Mouse (Mus musculus): ENCODE measurements around the gene Npffr2.

DNA sequence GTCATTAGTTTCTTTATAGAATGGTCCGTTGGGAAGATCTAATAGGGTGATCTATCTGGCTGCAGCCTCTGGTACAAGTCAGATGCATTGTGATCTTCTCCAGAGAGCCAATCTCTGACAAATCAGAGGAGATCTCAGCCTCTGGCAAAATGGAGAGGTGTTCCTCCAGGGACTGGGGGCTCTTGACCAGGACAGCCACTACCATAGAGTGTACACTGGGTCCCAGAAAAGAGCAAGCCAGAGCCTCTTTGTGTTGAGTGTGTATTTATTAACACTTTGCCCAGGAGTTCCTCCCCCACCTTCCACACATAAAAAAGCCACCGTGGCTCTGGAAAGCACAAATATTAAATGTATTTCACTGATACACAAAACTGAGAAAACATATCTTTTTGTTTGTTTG lies 2.2 kb downstream of the Npffr2 start:
- TF ChIP-seq CTCF (IDR thresholded peaks at IDR 0.05; ENCODE audit: low read depth) (no peak), EP300 (optimal IDR thresholded peaks at IDR 0.05) (no peak)

Data from stomach, postnatal 0 days (tissue).